Mouse (Mus musculus) CH12.LX (cell line): ENCODE data around the gene Bhlhe41. TPM values are rescaled to one million over a fixed set of nuclear protein-coding genes. Genes with fewer than 3 reads are reported as not detected.

Experiments
- DNase-seq: peaks from one replicate; pipeline ENCODE4 v3.0.0-alpha.2; 2013; ENCODE audit errors: extremely low read depth
- H3K27ac ChIP-seq: 2 replicates; pipeline ENCODE4 v1.5.1; 2012; ENCODE audit warnings: low read depth, mild to moderate bottlenecking, control low read depth, moderate library complexity; ENCODE audit not compliant: insufficient read depth
- H3K27me3 ChIP-seq: replicated peaks from 2 replicates; pipeline ENCODE3; 2012; ENCODE audit warnings: inconsistent platforms
- H3K36me3 ChIP-seq, 2 experiments: replicated peaks in 1 of 2; 2 replicates each; pipeline versions ENCODE3 to v1.6.1; 2012; ENCODE audit warnings: inconsistent platforms in 1 of 2, low read length in 1 of 2, mild to moderate bottlenecking in 1 of 2, mixed read lengths in 1 of 2, moderate library complexity in 1 of 2; ENCODE audit not compliant: control insufficient read depth in 1 of 2, insufficient read depth in 1 of 2
- H3K4me1 ChIP-seq, 2 experiments: 2 replicates each; pipeline ENCODE4 v1.6.1; 2012; ENCODE audit warnings: inconsistent platforms in 1 of 2, moderate library complexity in 1 of 2; ENCODE audit not compliant: insufficient read depth in 2 of 2, control insufficient read depth in 1 of 2
- H3K4me2 ChIP-seq: 2 replicates; pipeline ENCODE4 v1.6.1; 2012; ENCODE audit warnings: low read depth, mild to moderate bottlenecking, control low read depth; ENCODE audit not compliant: poor library complexity, insufficient read depth, severe bottlenecking
- H3K4me3 ChIP-seq, 3 experiments: fragments of 150-350 bp in 1 of 3; sonication (generic) in 1 of 3; replicated peaks in 1 of 3; 2 replicates each; pipeline versions ENCODE3 to v1.5.1; 2011 to 2012; ENCODE audit warnings: low read depth in 2 of 3, low read length in 2 of 3, mild to moderate bottlenecking in 2 of 3, moderate library complexity in 2 of 3, control low read depth in 1 of 3, improper control_type of control experiment in 1 of 3, inconsistent platforms in 1 of 3, mixed read lengths in 1 of 3; ENCODE audit not compliant: poor library complexity in 1 of 3
- H3K79me2 ChIP-seq: replicated peaks from 2 replicates; pipeline ENCODE4 v1.6.1; 2012; ENCODE audit warnings: mild to moderate bottlenecking, moderate library complexity; ENCODE audit not compliant: control insufficient read depth, poor library complexity, insufficient read depth, severe bottlenecking; ENCODE audit errors: extremely low read depth
- H3K9ac ChIP-seq: 2 replicates; pipeline ENCODE4 v1.6.1; 2012; ENCODE audit warnings: low read depth, mild to moderate bottlenecking, control low read depth, moderate library complexity; ENCODE audit not compliant: insufficient read depth
- H3K9me3 ChIP-seq: replicated peaks from 2 replicates; pipeline ENCODE3; 2012; ENCODE audit warnings: low read length, inconsistent platforms, mixed read lengths
- CHD2 ChIP-seq: IDR thresholded peaks from 2 replicates; pipeline ENCODE4 v1.6.1; 2011; ENCODE audit warnings: low read length, improper control_type of control experiment
- EP300 ChIP-seq: IDR thresholded peaks from 2 replicates; pipeline ENCODE4 v1.6.1; 2011; ENCODE audit warnings: low read length, improper control_type of control experiment
- ETS1 ChIP-seq: conservative IDR thresholded peaks from 2 replicates; pipeline ENCODE4 v1.6.1; 2012; ENCODE audit warnings: low read depth, mild to moderate bottlenecking, inconsistent platforms, low read length, improper control_type of control experiment, moderate library complexity
- HCFC1 ChIP-seq: IDR thresholded peaks from 2 replicates; pipeline ENCODE4 v1.6.1; 2012; ENCODE audit warnings: low read depth, mild to moderate bottlenecking, inconsistent platforms, low read length, improper control_type of control experiment
- KAT2A ChIP-seq: IDR thresholded peaks from 2 replicates; pipeline ENCODE4 v1.6.1; 2012; ENCODE audit warnings: low read length, improper control_type of control experiment, inconsistent platforms; ENCODE audit not compliant: insufficient replicate concordance
- MAX ChIP-seq: IDR thresholded peaks from 2 replicates; pipeline ENCODE4 v1.6.1; 2011; ENCODE audit warnings: low read length, improper control_type of control experiment
- MXI1 ChIP-seq: IDR thresholded peaks from 2 replicates; pipeline ENCODE4 v1.6.1; 2011; ENCODE audit warnings: mild to moderate bottlenecking, low read depth, low read length, improper control_type of control experiment
- MYC ChIP-seq: IDR thresholded peaks from 2 replicates; pipeline ENCODE4 v1.6.1; 2011; ENCODE audit warnings: low read depth, mild to moderate bottlenecking, improper control_type of control experiment, low read length
- POLR2AphosphoS2 ChIP-seq: IDR thresholded peaks from 2 replicates; pipeline ENCODE4 v1.6.1; 2011; ENCODE audit warnings: low read depth, low read length, improper control_type of control experiment
- RAD21 ChIP-seq: IDR thresholded peaks from 2 replicates; pipeline ENCODE4 v1.6.1; 2011; ENCODE audit warnings: low read depth, mild to moderate bottlenecking, low read length, improper control_type of control experiment, moderate library complexity
- RCOR1 ChIP-seq: conservative IDR thresholded peaks from 2 replicates; pipeline ENCODE4 v1.6.1; 2012; ENCODE audit warnings: low read depth, mild to moderate bottlenecking, inconsistent platforms, low read length, improper control_type of control experiment
- TCF12 ChIP-seq: IDR thresholded peaks from 2 replicates; pipeline ENCODE4 v1.6.1; 2014; ENCODE audit warnings: low read depth, mild to moderate bottlenecking, inconsistent platforms, low read length, improper control_type of control experiment
- UBTF ChIP-seq: IDR thresholded peaks from 2 replicates; pipeline ENCODE4 v1.6.1; 2012; ENCODE audit warnings: low read depth, mild to moderate bottlenecking, inconsistent platforms, low read length, improper control_type of control experiment, moderate library complexity
- USF1 ChIP-seq: IDR thresholded peaks from 2 replicates; pipeline ENCODE4 v1.6.1; 2014; ENCODE audit warnings: low read depth, mild to moderate bottlenecking, inconsistent platforms, low read length, improper control_type of control experiment
- USF2 ChIP-seq: conservative IDR thresholded peaks from 2 replicates; pipeline ENCODE4 v1.6.1; 2011; ENCODE audit warnings: low read depth, low read length, improper control_type of control experiment
- ZKSCAN1 ChIP-seq: IDR thresholded peaks from 2 replicates; pipeline ENCODE4 v1.6.1; 2012; ENCODE audit warnings: low read depth, inconsistent platforms, low read length, improper control_type of control experiment, borderline replicate concordance
- ZNF384 ChIP-seq: IDR thresholded peaks from 2 replicates; pipeline ENCODE4 v1.6.1; 2012; ENCODE audit warnings: low read depth, low read length, improper control_type of control experiment, inconsistent platforms
- dilution Hi-C: fragments of 300-500 bp; cut with MboI; formaldehyde crosslinking; loops from 2 replicates; pipeline ENCODE4 v1.14.3; 2020; ENCODE audit warnings: low sequenced_read_pairs; ENCODE audit not compliant: extremely low pct_unique_long_range_greater_than_20kb, extremely low pct_ligation_motif_present
- in situ Hi-C: fragments of 300-500 bp; cut with MboI; formaldehyde crosslinking; loops from 3 replicates; pipeline ENCODE4 v1.14.3; 2019; ENCODE audit warnings: low sequenced_read_pairs, low pct_ligation_motif_present, low pct_unique_long_range_greater_than_20kb, mixed read lengths
- polyA plus RNA-seq: library from polyadenylated mRNA; unstranded; fragments of >175 nt; gene quantifications from 2 replicates; pipeline ENCODE4 v1.2.1, GENCODE M21; 2012; ENCODE audit warnings: low read depth; ENCODE audit not compliant: insufficient read length
- total RNA-seq, 2 experiments: library from RNA; depleted of rRNA; stranded (reverse); fragments of 300-350 nt in 1 of 2; fragments of >200 nt in 1 of 2; gene quantifications; 2 replicates each; pipeline ENCODE4 v1.2.3; 2012 to 2014

Gene Bhlhe41
- total and polyA plus RNA-seq, 3 experiments: 12.5 to 105 (median 12.6) TPM

- H3K4me2 ChIP-seq: no peak overlapping the region
Observed at GRCm38 (mm10) chr6:145811174-145811573, 54.2 kb downstream of the Bhlhe41 start.

GRCm38 (mm10) chr6:145810015-145810414 lies 55.3 kb downstream of the Bhlhe41 start:
- TF ChIP-seq USF1 (no peak), TCF12 (no peak), MYC (no peak), KAT2A (no peak), RCOR1 (no peak), ZNF384 (no peak), CHD2 (no peak), HCFC1 (no peak), USF2 (no peak), UBTF (no peak), RAD21 (no peak)
- Histone ChIP-seq H3K4me3 (no peak overlapping the region), H3K36me3 (no peaks in the 10 kb centered on the region), H3K79me2 (no peaks in the 10 kb centered on the region), H3K9ac (no peak overlapping the region), H3K9me3 (no peaks in the 10 kb centered on the region), H3K4me2 (no peak overlapping the region), H3K27me3 (no peaks in the 10 kb centered on the region), H3K27ac (no peak overlapping the region), H3K4me1 (no peaks in the 10 kb centered on the region)
- no peak for DNase-seq
- in situ Hi-C loops (no loop called here), dilution Hi-C loops (no loop called here)

More at GRCm38 (mm10) chr6:145811174-145811573, 54.2 kb downstream of the Bhlhe41 start:
- Histone ChIP-seq H3K4me1 (no peaks in the 10 kb centered on the region), H3K27me3 (no peaks in the 10 kb centered on the region)
- TF ChIP-seq POLR2AphosphoS2 (no peak), USF2 (no peak), ETS1 (no peak), EP300 (no peak), ZKSCAN1 (no peak), MAX (no peak), MXI1 (no peak)
- TF ChIP-seq, all 38 proteins: peak for 0
- Histone ChIP-seq H3K9ac (no peak overlapping the region), H3K27ac (no peak overlapping the region), H3K4me3 (no peak overlapping the region), H3K9me3 (no peaks in the 10 kb centered on the region), H3K36me3 (no peaks in the 10 kb centered on the region), H3K79me2 (no peaks in the 10 kb centered on the region)
- in situ Hi-C loops: no loop called here
- DNase-seq: no peak
- dilution Hi-C loops: no loop called here
